Mouse (Mus musculus): ENCODE data around the gene Nxph4.

- TF ChIP-seq CTCF (IDR thresholded peaks at IDR 0.05; ENCODE audit: borderline replicate concordance, insufficient read depth, low read length) (no peak), POLR2A (IDR thresholded peaks at IDR 0.05; ENCODE audit: low read depth, low read length) (no peak)
Measured at GRCm38 (mm10) chr10:127542720-127543119, 8.4 kb upstream of the Nxph4 start.
